Mouse (Mus musculus) ES-Bruce4 (cell line): ENCODE measurements around the gene Fgf7. TPM values are rescaled to one million over a fixed set of nuclear protein-coding genes. Genes with fewer than 3 reads are reported as not detected.

Experiments used
- H3K27ac ChIP-seq: 2 replicates; pipeline ENCODE4 v1.5.1; 2012; ENCODE audit warnings: low read length, inconsistent platforms; ENCODE audit not compliant: insufficient read depth
- H3K27me3 ChIP-seq: 2 replicates; pipeline ENCODE4 v1.6.1; 2012; ENCODE audit warnings: mild to moderate bottlenecking, low read length, inconsistent platforms; ENCODE audit not compliant: control insufficient read depth, poor library complexity, insufficient read depth, severe bottlenecking
- H3K36me3 ChIP-seq: 2 replicates; pipeline ENCODE4 v1.6.1; 2012; ENCODE audit warnings: inconsistent platforms, mild to moderate bottlenecking, low read length, moderate library complexity; ENCODE audit not compliant: control insufficient read depth, poor library complexity, insufficient read depth, severe bottlenecking
- H3K4me1 ChIP-seq: one replicate; pipeline ENCODE4 v1.8.1; 2011; ENCODE audit warnings: low read length; ENCODE audit not compliant: control insufficient read depth, insufficient read depth
- H3K4me3 ChIP-seq: 2 replicates; pipeline ENCODE4 v1.5.1; 2011; ENCODE audit warnings: low read depth, mild to moderate bottlenecking, low read length
- H3K9ac ChIP-seq: 2 replicates; pipeline ENCODE4 v1.6.1; 2012; ENCODE audit warnings: low read depth, mild to moderate bottlenecking, inconsistent platforms; ENCODE audit not compliant: poor library complexity, severe bottlenecking
- H3K9me3 ChIP-seq: replicated peaks from 2 replicates; pipeline ENCODE4 v1.6.1; 2012; ENCODE audit warnings: mild to moderate bottlenecking, low read length, inconsistent platforms; ENCODE audit not compliant: control insufficient read depth, poor library complexity, insufficient read depth, severe bottlenecking
- CTCF ChIP-seq: IDR thresholded peaks from one replicate; pipeline ENCODE4 v1.8.1; 2011; ENCODE audit warnings: low read depth, low read length
- EP300 ChIP-seq: IDR thresholded peaks from 2 replicates; pipeline ENCODE4 v1.6.1; 2011; ENCODE audit warnings: low read depth, low read length; ENCODE audit not compliant: insufficient read depth
- POLR2A ChIP-seq: IDR thresholded peaks from one replicate; pipeline ENCODE4 v1.8.1; 2011; ENCODE audit warnings: low read length; ENCODE audit not compliant: insufficient read depth
- polyA plus RNA-seq: library from polyadenylated mRNA; stranded (reverse); fragments of >200 nt; gene quantifications from 2 replicates; pipeline ENCODE4 v1.2.4, GENCODE M21; 2011; ENCODE audit warnings: low read depth; ENCODE audit not compliant: missing spikeins, insufficient read depth, insufficient read length

Gene Fgf7
- polyA plus RNA-seq, 1 experiment: 0.34 TPM

DNA sequence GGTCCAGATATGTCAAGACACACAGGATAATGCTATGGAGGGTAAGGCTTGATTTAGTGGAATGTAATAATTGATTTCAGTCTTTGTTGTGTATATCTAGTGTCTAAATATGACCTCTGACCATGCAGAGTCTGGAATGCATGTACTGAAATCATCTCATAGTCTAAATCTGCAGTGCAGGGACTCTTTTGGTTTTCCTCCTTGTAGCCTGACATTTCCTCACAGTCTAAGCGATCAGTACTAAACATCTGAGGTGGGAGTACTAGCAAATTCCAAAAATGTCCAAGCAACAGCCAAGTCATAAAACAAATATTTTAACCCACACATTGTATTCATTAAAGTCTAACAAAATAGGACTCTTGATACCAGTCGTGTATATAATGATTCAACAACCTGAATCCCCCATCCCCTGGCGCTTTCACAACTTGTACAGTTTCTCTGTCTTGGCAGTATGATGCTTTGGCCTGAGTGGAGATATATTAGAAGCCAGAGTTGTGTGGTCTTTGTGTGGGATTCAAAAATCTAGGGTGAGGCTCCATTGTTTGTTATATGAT is 30.9 kb downstream of the Fgf7 start:
- Histone ChIP-seq H3K27me3 (no peaks in the 10 kb centered on the region), H3K27ac (no peak overlapping the region), H3K36me3 (no peaks in the 10 kb centered on the region), H3K9ac (no peak overlapping the region), H3K9me3 (no peaks in the 10 kb centered on the region), H3K4me1 (no peaks in the 10 kb centered on the region), H3K4me3 (no peak overlapping the region)
- TF ChIP-seq CTCF (no peak), EP300 (no peak), POLR2A (no peak)

DNA sequence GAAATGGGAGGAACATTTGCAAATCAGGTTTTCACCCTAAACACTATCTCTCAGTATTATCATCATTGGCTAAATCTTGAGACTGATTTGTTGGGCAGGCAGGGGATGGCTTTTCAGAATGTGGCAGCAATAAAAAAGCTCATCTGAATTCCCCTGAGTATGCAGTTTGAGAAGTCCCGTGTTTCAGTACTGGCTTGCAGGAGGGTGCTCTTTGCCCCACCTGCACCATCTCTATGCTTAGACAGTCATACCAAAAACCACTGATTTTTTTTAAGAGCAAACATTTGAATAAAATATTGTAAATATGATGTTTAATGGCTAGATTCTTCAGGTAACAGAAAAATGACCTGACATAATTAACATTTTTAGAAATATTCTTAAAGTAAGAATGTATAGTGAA is 35.3 kb downstream of the Fgf7 start:
- H3K9me3 ChIP-seq: no peaks in the 10 kb centered on the region
- no peak for TF ChIP-seq EP300
- TF ChIP-seq CTCF: no peak
- TF ChIP-seq POLR2A: no peak
- no peaks in the 10 kb centered on the region for H3K4me1 ChIP-seq
- H3K4me3 ChIP-seq: no peak overlapping the region
- H3K9ac ChIP-seq: no peak overlapping the region
- H3K27me3 ChIP-seq: no peaks in the 10 kb centered on the region
- H3K36me3 ChIP-seq: no peaks in the 10 kb centered on the region
- no peak overlapping the region for H3K27ac ChIP-seq

DNA sequence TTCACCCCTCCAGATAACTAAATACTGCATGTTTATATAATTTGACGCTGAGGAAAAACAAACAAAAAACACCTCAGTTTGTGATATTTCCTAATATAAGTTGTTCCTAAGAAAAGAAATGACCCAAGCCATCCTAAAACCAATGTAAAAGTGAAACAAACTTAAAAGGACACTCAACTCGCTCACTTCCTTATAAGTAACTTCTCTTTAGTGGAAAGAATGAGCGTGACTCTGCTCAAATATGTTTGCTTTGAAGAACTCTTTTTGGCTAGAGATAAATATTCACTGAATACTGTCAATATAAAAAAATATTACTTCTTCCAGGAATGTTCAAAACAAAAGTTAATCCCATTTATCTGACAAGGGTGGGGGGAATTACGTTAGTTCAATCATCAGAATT is 39.3 kb downstream of the Fgf7 start:
- no peaks in the 10 kb centered on the region for H3K27me3 ChIP-seq

DNA sequence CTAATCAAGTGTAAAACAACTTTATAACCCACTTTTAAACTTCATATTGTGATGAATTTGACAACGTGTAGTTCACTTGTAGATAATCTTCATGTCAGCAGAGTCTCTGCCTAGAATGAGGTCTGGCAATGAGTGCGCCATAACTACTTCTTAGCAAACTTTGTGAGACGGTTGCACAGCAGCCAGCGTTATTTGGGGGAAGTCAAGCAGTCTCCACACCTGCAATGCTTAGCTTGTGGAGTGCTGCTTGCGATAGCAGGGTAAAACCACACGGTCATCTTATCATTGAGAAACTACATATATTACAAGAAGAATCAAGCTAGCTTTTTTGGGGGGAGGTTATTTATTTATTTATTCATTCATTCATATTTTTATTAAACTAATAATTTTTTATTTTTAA is 42.0 kb downstream of the Fgf7 start:
- Histone ChIP-seq H3K27me3 (no peaks in the 10 kb centered on the region), H3K9ac (no peak overlapping the region), H3K9me3 (no peaks in the 10 kb centered on the region), H3K4me1 (no peaks in the 10 kb centered on the region), H3K36me3 (no peaks in the 10 kb centered on the region), H3K4me3 (no peak overlapping the region), H3K27ac (no peak overlapping the region)
- TF ChIP-seq POLR2A (no peak), CTCF (no peak), EP300 (no peak)

More for the DNA sequence above, 39.3 kb downstream of the Fgf7 start:
- Histone ChIP-seq H3K4me1 (no peaks in the 10 kb centered on the region), H3K9ac (no peak overlapping the region), H3K36me3 (no peaks in the 10 kb centered on the region), H3K4me3 (no peak overlapping the region), H3K9me3 (no peaks in the 10 kb centered on the region), H3K27ac (no peak overlapping the region)
- TF ChIP-seq EP300 (no peak), CTCF (no peak), POLR2A (no peak)

DNA sequence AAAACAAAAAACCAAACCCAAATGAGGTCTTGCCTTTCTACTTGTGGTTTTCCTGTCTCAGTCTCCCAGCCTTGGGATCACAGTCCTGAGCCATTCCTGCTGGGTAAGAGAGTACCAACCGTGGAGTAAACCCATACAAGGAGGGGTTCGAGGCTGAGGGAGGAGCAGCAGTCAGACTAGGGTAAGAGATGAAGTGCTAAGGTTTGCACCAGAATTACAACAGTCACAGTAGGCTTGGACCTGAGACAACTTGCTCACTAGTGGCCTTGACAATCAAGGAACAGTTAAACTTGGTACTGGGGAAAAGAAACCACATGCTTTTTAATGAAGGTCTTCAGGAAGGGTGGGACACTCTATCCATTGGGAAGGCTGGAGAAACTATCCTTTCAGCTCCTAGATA is 44.6 kb downstream of the Fgf7 start:
- no peaks in the 10 kb centered on the region for H3K27me3 ChIP-seq
- H3K4me1 ChIP-seq: no peaks in the 10 kb centered on the region
- no peaks in the 10 kb centered on the region for H3K36me3 ChIP-seq
- no peaks in the 10 kb centered on the region for H3K9me3 ChIP-seq
- no peak overlapping the region for H3K9ac ChIP-seq
- no peak overlapping the region for H3K4me3 ChIP-seq
- no peak overlapping the region for H3K27ac ChIP-seq
- TF ChIP-seq CTCF: no peak
- TF ChIP-seq EP300: no peak
- no peak for TF ChIP-seq POLR2A

DNA sequence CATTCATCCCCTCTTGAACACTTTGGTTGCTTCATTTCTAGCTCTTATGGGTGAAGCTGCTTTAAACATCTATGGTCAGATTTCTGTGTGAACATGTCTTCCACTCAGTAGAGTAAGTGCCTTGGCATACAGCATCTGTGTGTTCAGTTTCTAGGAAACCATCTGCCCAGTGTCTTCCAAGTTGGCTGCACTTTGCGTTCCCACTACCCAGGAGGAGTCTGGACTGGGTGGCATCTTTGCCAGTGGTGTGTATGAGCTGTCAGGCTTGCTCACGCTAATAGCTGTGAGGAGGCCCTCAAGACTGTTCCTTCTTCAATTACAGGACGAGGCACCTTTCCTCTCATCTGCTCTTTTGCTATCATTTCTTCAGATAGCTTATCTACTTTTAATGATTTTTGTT is 49.9 kb downstream of the Fgf7 start:
- Histone ChIP-seq H3K9ac (no peak overlapping the region), H3K9me3 (no peaks in the 10 kb centered on the region), H3K36me3 (no peaks in the 10 kb centered on the region), H3K4me3 (no peak overlapping the region), H3K4me1 (no peaks in the 10 kb centered on the region), H3K27me3 (no peaks in the 10 kb centered on the region), H3K27ac (no peak overlapping the region)
- TF ChIP-seq POLR2A (no peak), EP300 (no peak), CTCF (no peak)
